Mouse (Mus musculus): ENCODE measurements at regions not wholly inside any gene's neighbourhood (a gene's known extent, or its start where the extent isn't known, plus 50 kb on each side); places are given as distances from the start of the nearest gene placed in this dataset.
A peak's percentile ranks its signal among the peaks of the same experiment; 100 is the strongest.

- no peak for DNase-seq (ENCODE audit: low read depth, low spot score)
Measured at GRCm38 (mm10) chr13:52702201-52702611, 119.2 kb downstream of the Syk start.

DNA sequence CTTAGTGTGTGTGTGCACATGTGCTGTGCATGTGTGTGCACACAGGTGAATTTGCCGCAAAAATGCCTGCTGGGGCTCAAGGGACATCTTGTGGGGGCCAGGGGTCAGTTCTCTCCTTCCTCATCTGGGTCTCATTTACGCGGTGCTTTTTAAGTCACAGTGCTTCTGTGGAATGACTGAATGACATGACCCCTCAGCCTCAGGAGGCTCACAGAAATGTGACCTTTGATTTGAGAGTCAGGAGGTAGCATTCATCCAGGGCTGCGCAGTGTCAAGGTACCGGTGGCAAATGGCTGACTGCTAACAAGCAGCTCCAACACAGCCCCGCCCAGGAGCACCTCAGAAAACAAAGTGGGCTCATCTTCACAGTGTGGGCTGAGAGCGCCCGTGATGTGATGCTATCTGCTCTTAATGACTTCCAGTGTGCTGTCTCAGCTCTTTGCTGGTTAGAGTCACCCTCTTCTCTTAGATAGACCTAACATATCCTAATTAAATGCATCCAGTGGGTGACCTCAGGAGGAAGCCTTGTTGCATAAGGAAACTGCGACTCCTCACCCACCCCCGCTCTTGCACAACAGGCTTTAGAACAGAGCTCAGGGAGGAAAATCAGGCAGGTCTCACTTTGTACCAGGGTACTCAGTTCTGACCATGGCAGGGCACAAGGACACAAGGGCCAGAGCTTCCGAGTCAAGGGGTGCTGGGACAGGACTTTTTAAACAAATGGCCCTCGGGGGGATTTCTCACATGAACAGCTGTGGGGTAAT is 120.6 kb downstream of the Syk start:
- no peak for DNase-seq (ENCODE audit: low read depth, low spot score)

GRCm38 (mm10) chr13:52704673-52705072 is 121.7 kb downstream of the Syk start:
- no peak for DNase-seq (ENCODE audit: low read depth, low spot score)

DNA sequence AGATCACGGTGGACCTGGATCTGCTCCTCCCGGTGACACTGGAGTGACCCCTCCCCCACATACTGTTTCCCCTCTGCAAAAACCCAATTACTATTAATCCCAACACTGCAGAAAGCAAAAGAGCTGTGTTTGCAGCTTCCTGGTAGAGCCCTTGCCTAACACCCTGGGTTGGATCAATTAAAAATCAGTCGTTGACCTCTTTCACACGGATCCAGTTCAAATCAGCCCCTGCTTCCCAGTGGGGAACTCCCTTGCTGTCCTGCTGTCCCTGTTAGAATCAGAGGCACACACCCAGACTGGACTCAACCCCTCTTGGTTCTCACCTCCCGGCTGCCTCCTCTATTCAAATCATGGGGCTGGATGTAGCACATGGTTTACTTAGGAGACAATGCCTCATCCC is 126.6 kb downstream of the Syk start:
- no peak for DNase-seq (ENCODE audit: low read depth, low spot score)

DNA sequence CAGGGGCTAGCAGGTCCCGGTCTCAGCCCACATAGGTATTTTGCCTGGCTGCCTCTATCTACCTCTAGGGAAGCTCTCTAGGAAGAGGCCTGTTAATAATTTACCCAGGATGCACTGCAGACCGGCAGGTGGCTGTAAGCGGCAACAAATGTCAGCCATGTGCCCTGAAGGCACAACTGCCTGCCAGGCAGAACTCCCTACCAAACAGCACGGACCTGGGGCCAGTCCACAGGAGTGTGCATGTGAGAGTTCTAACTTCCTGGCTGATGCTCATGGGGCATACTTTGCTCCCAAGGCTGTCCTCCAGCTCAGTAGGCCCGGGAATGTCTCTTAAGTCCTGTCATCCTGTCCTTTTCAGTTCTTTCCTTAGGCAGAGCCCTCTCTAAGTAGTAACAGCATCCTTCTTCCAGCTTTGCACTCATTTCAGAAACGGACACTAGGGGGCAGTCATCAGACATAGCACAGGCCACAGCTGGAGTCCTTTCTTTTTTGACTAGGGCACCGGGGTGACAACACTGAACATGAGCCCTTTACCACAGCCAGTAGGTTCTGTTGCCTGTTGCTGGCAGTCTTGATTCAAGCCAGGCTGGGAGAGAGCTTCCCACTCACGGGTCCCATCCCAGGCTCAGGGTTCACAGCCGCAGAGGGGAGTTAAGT is 128.9 kb downstream of the Syk start:
- DNase-seq (ENCODE audit: low read depth, low spot score) = peak; percentile 80

DNA sequence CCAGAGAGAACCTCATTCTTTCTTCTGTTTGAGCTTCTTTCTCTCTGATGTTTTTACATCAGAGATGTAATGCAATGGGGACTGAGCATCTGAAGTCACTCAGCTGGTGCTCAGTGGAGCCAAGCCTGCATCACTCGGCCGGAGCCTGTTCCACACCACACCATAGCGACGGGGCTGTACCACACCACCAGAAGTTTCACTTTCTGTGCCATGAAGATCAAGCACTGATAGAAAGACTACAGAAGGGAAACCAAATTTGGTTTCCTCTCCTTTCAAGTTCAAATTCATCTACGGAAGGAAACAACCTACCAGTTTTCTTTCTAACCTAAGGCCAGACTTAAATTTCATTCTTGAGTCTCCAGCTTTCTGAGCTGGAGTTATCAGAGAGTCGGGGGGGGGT is 138.5 kb downstream of the Syk start:
- no peak for DNase-seq (ENCODE audit: low read depth, low spot score)

GRCm38 (mm10) chr13:52722718-52723117 is 139.7 kb downstream of the Syk start:
- DNase-seq (ENCODE audit: low read depth, low spot score) = no peak

- DNase-seq (ENCODE audit: low read depth, low spot score) = no peak
Measured at GRCm38 (mm10) chr13:52726043-52726442, 143.1 kb downstream of the Syk start.

GRCm38 (mm10) chr13:52726525-52726924 is 143.6 kb downstream of the Syk start:
- DNase-seq (ENCODE audit: low read depth, low spot score) = no peak

GRCm38 (mm10) chr13:52735453-52735933 is 152.5 kb downstream of the Syk start:
- no peak for DNase-seq (ENCODE audit: low read depth, low spot score)

GRCm38 (mm10) chr13:52735934-52736523 is 153.1 kb downstream of the Syk start:
- no peak for DNase-seq (ENCODE audit: low read depth, low spot score)

DNA sequence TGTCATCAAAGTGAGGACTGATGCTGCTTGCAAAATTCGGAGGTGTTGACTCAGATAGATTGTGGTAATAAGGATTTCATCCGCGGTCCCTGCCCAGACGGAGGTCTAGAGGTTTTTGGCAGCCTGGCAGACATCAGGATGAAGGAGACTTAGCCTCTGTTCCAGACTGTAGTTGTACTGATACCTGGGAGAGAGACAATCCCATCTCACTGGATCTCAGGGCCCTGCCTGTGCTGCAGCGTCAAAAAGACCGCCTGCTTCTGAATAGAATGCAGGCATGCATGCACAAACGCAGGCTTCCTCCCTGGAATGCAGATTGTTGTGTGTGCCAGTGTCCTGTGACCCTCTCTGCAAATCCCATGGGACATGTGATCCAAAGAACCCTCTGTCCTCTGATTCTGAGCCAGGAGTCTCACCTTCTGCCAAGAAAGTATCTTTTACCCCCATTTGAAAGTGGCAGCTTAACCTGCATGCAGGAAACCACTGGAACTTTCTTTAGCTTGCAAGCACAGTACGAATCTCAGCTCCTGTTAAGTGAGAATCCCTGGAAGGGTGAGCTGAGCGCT is 155.2 kb downstream of the Syk start:
- no peak for DNase-seq (ENCODE audit: low read depth, low spot score)

GRCm38 (mm10) chr13:52741371-52741770 is 158.4 kb downstream of the Syk start:
- no peak for DNase-seq (ENCODE audit: low read depth, low spot score)

- DNase-seq (ENCODE audit: low read depth, low spot score) = no peak
Measured at GRCm38 (mm10) chr13:52756005-52756404, 173.0 kb downstream of the Syk start.

- DNase-seq (ENCODE audit: low read depth, low spot score) = no peak
Measured at GRCm38 (mm10) chr13:52765508-52766181, 163.8 kb downstream of the Auh start.

DNA sequence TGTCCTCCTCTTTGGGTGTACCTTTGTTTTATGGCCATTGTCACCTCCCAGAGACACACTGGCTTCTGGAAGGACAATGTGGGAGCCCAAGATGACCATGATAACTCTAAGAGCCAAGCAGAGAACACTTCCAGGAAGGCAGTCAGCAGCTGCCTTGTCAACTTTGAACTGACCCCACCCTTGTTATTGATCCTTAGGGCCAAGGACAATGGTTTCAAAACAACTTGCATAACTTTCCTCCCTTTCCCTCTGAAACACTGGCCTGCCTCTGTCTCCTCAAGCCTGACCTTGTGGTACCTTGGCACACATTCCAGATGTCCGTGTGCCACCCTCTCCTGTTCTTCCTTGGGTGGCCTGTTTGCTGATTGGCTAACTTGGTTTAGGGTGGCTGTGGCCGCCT is 163.2 kb downstream of the Auh start:
- DNase-seq (ENCODE audit: low read depth, low spot score) = peak; percentile 4

DNA sequence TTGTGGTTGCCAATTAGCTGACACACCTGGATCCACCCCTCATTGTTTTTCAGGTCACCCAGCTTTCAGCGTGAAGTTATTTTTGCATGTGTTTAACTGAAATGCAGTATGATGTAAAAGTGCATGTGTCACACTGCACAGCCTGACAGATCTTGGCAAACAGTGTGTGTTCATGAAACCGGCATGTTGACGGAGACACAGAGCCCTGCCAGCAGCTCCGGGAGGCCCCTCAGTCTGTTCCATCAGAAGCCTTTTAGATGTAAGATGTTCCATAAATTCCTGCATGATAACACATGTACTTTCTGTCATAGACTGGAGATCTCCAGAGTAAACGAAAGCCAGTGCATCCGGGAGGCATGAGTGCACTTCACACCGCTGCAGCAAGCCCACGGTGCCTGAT is 159.5 kb downstream of the Auh start:
- DNase-seq (ENCODE audit: low read depth, low spot score) = no peak

DNA sequence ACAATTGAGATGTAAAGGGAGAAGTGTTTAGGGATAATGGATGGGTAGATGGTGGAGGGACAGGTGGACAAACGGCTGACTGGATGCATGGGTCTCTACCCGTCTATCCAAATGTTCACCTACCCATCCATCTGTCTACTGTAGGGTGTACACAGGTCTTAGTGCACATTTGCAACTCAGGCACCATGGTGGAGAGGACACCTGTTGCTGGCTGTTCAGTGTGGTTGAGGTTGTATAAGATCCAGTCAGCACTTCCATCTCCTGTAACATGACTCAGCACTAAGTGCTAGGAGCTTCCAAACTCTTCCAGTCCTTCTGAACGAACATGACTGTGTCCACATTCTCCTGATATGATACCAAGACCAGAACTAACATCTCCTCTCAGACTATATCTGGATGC is 158.0 kb downstream of the Auh start:
- DNase-seq (ENCODE audit: low read depth, low spot score) = no peak

GRCm38 (mm10) chr13:52772081-52772480 is 157.4 kb downstream of the Auh start:
- no peak for DNase-seq (ENCODE audit: low read depth, low spot score)

DNA sequence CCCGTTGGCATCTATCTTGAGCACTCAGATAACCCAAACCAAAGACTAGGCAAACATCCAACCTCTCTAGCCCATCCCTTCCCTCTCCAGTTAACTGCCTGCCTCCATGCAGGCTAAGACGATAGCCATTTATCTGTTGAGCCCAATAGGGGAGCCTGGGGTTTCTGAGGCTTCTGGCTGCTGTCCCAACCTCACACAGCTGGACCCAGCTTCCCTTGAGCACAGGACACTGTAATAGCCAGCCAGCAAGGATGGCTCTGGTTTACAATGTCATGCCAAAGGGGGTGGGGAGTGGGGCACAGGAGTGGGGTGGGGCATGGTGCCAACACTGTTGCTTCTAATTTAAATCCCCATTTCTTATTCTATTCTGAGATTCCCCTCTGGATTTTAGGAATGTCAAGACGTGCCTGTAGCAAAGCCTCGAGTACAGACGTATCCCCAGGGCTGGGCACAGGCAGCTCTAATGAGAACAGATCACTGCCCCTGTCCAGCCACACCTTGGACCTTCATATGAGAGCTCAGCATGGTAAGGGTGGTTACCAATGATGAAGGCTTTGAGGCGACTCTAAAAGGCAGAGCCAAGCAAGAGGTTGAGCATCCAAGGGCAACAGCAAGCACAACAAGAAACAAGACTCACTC is 152.0 kb downstream of the Auh start:
- no peak for DNase-seq (ENCODE audit: low read depth, low spot score)

GRCm38 (mm10) chr13:52778848-52779247 is 150.6 kb downstream of the Auh start:
- no peak for DNase-seq (ENCODE audit: low read depth, low spot score)

Data from ES-CJ7 (cell line).